Mouse (Mus musculus) CH12.LX (cell line): Measurements from ENCODE around the gene Farp1. TPM values are rescaled to one million over a fixed set of nuclear protein-coding genes. Genes with fewer than 3 reads are reported as not detected.

Source experiments
- DNase-seq: peaks from one replicate; pipeline ENCODE4 v3.0.0-alpha.2; 2013; ENCODE audit errors: extremely low read depth
- H3K27ac ChIP-seq: 2 replicates; pipeline ENCODE4 v1.5.1; 2012; ENCODE audit warnings: low read depth, mild to moderate bottlenecking, control low read depth, moderate library complexity; ENCODE audit not compliant: insufficient read depth
- H3K27me3 ChIP-seq: replicated peaks from 2 replicates; pipeline ENCODE3; 2012; ENCODE audit warnings: inconsistent platforms
- H3K36me3 ChIP-seq, 2 experiments: replicated peaks in 1 of 2; 2 replicates each; pipeline versions ENCODE3 to v1.6.1; 2012; ENCODE audit warnings: inconsistent platforms in 1 of 2, low read length in 1 of 2, mild to moderate bottlenecking in 1 of 2, mixed read lengths in 1 of 2, moderate library complexity in 1 of 2; ENCODE audit not compliant: control insufficient read depth in 1 of 2, insufficient read depth in 1 of 2
- H3K4me1 ChIP-seq, 2 experiments: 2 replicates each; pipeline ENCODE4 v1.6.1; 2012; ENCODE audit warnings: inconsistent platforms in 1 of 2, moderate library complexity in 1 of 2; ENCODE audit not compliant: insufficient read depth in 2 of 2, control insufficient read depth in 1 of 2
- H3K4me2 ChIP-seq: 2 replicates; pipeline ENCODE4 v1.6.1; 2012; ENCODE audit warnings: low read depth, mild to moderate bottlenecking, control low read depth; ENCODE audit not compliant: poor library complexity, insufficient read depth, severe bottlenecking
- H3K4me3 ChIP-seq, 3 experiments: fragments of 150-350 bp in 1 of 3; sonication (generic) in 1 of 3; replicated peaks in 1 of 3; 2 replicates each; pipeline versions ENCODE3 to v1.5.1; 2011 to 2012; ENCODE audit warnings: low read depth in 2 of 3, low read length in 2 of 3, mild to moderate bottlenecking in 2 of 3, moderate library complexity in 2 of 3, control low read depth in 1 of 3, improper control_type of control experiment in 1 of 3, inconsistent platforms in 1 of 3, mixed read lengths in 1 of 3; ENCODE audit not compliant: poor library complexity in 1 of 3
- H3K79me2 ChIP-seq: replicated peaks from 2 replicates; pipeline ENCODE4 v1.6.1; 2012; ENCODE audit warnings: mild to moderate bottlenecking, moderate library complexity; ENCODE audit not compliant: control insufficient read depth, poor library complexity, insufficient read depth, severe bottlenecking; ENCODE audit errors: extremely low read depth
- H3K9ac ChIP-seq: 2 replicates; pipeline ENCODE4 v1.6.1; 2012; ENCODE audit warnings: low read depth, mild to moderate bottlenecking, control low read depth, moderate library complexity; ENCODE audit not compliant: insufficient read depth
- H3K9me3 ChIP-seq: replicated peaks from 2 replicates; pipeline ENCODE3; 2012; ENCODE audit warnings: low read length, inconsistent platforms, mixed read lengths
- BHLHE40 ChIP-seq: IDR thresholded peaks from 2 replicates; pipeline ENCODE4 v1.6.1; 2011; ENCODE audit warnings: mild to moderate bottlenecking, low read depth, low read length, improper control_type of control experiment
- CHD1 ChIP-seq: IDR thresholded peaks from 2 replicates; pipeline ENCODE4 v1.6.1; 2012; ENCODE audit warnings: low read depth, low read length, improper control_type of control experiment, inconsistent platforms
- CTCF ChIP-seq, 2 experiments: IDR thresholded peaks in 1 of 2; conservative IDR thresholded peaks in 1 of 2; 2 replicates each; pipeline ENCODE4 v1.5.1; 2011 to 2012; ENCODE audit warnings: low read depth in 2 of 2, low read length in 2 of 2, improper control_type of control experiment in 1 of 2, inconsistent platforms in 1 of 2, mild to moderate bottlenecking in 1 of 2, moderate library complexity in 1 of 2
- ELF1 ChIP-seq: IDR thresholded peaks from 2 replicates; pipeline ENCODE4 v1.6.1; 2014; ENCODE audit warnings: low read depth, mild to moderate bottlenecking, inconsistent platforms, low read length, improper control_type of control experiment
- EP300 ChIP-seq: IDR thresholded peaks from 2 replicates; pipeline ENCODE4 v1.6.1; 2011; ENCODE audit warnings: low read length, improper control_type of control experiment
- IRF4 ChIP-seq: IDR thresholded peaks from 2 replicates; pipeline ENCODE4 v1.6.1; 2014; ENCODE audit warnings: low read depth, mild to moderate bottlenecking, inconsistent platforms, low read length, improper control_type of control experiment
- JUND ChIP-seq: conservative IDR thresholded peaks from 2 replicates; pipeline ENCODE4 v1.6.1; 2011; ENCODE audit warnings: low read depth, low read length, improper control_type of control experiment
- MEF2A ChIP-seq: IDR thresholded peaks from 2 replicates; pipeline ENCODE4 v1.6.1; 2014; ENCODE audit warnings: low read depth, mild to moderate bottlenecking, inconsistent platforms, low read length, improper control_type of control experiment, borderline replicate concordance
- PAX5 ChIP-seq: IDR thresholded peaks from 2 replicates; pipeline ENCODE4 v1.6.1; 2012; ENCODE audit warnings: low read length, inconsistent platforms, mixed read lengths
- RAD21 ChIP-seq: IDR thresholded peaks from 2 replicates; pipeline ENCODE4 v1.6.1; 2011; ENCODE audit warnings: low read depth, mild to moderate bottlenecking, low read length, improper control_type of control experiment, moderate library complexity
- RCOR1 ChIP-seq: conservative IDR thresholded peaks from 2 replicates; pipeline ENCODE4 v1.6.1; 2012; ENCODE audit warnings: low read depth, mild to moderate bottlenecking, inconsistent platforms, low read length, improper control_type of control experiment
- SMC3 ChIP-seq: IDR thresholded peaks from 2 replicates; pipeline ENCODE4 v1.6.1; 2011; ENCODE audit warnings: low read depth, low read length, improper control_type of control experiment
- USF1 ChIP-seq: IDR thresholded peaks from 2 replicates; pipeline ENCODE4 v1.6.1; 2014; ENCODE audit warnings: low read depth, mild to moderate bottlenecking, inconsistent platforms, low read length, improper control_type of control experiment
- ZKSCAN1 ChIP-seq: IDR thresholded peaks from 2 replicates; pipeline ENCODE4 v1.6.1; 2012; ENCODE audit warnings: low read depth, inconsistent platforms, low read length, improper control_type of control experiment, borderline replicate concordance
- ZMIZ1 ChIP-seq: IDR thresholded peaks from 2 replicates; pipeline ENCODE4 v1.6.1; 2012; ENCODE audit warnings: low read depth, mild to moderate bottlenecking, inconsistent platforms, low read length, improper control_type of control experiment
- ZNF384 ChIP-seq: IDR thresholded peaks from 2 replicates; pipeline ENCODE4 v1.6.1; 2012; ENCODE audit warnings: low read depth, low read length, improper control_type of control experiment, inconsistent platforms
- dilution Hi-C: fragments of 300-500 bp; cut with MboI; formaldehyde crosslinking; loops from 2 replicates; pipeline ENCODE4 v1.14.3; 2020; ENCODE audit warnings: low sequenced_read_pairs; ENCODE audit not compliant: extremely low pct_unique_long_range_greater_than_20kb, extremely low pct_ligation_motif_present
- in situ Hi-C: fragments of 300-500 bp; cut with MboI; formaldehyde crosslinking; loops from 3 replicates; pipeline ENCODE4 v1.14.3; 2019; ENCODE audit warnings: low sequenced_read_pairs, low pct_ligation_motif_present, low pct_unique_long_range_greater_than_20kb, mixed read lengths
- polyA plus RNA-seq: library from polyadenylated mRNA; unstranded; fragments of >175 nt; gene quantifications from 2 replicates; pipeline ENCODE4 v1.2.1, GENCODE M21; 2012; ENCODE audit warnings: low read depth; ENCODE audit not compliant: insufficient read length
- total RNA-seq, 2 experiments: library from RNA; depleted of rRNA; stranded (reverse); fragments of 300-350 nt in 1 of 2; fragments of >200 nt in 1 of 2; gene quantifications; 2 replicates each; pipeline ENCODE4 v1.2.3; 2012 to 2014

Gene Farp1
- total and polyA plus RNA-seq, 3 experiments: 2.4 to 10.3 (median 2.5) TPM

- peaks cover 0 to 21% of the 10 kb centered on the region in 2 experiments; a peak in 2 of 4 replicates for H3K4me1 ChIP-seq
- in situ Hi-C loops: no loop called here
- no peak for TF ChIP-seq RCOR1
- no peak overlapping the region for H3K4me3 ChIP-seq
- DNase-seq: no peak
- H3K36me3 ChIP-seq: peaks cover 6 to 70% of the 10 kb centered on the region in 2 experiments
- no peak overlapping the region for H3K4me2 ChIP-seq
- no peaks in the 10 kb centered on the region for H3K79me2 ChIP-seq
- dilution Hi-C loops: no loop called here
- H3K27ac ChIP-seq: no peak overlapping the region
- H3K9me3 ChIP-seq: no peaks in the 10 kb centered on the region
- no peak overlapping the region for H3K9ac ChIP-seq
- no peaks in the 10 kb centered on the region for H3K27me3 ChIP-seq
These were observed 221.9 kb downstream of the Farp1 start for GRCm38 (mm10) chr14:121256896-121257295.

GRCm38 (mm10) chr14:121259332-121259731, 224.3 kb downstream of the Farp1 start:
- Histone ChIP-seq H3K4me3 (no peak overlapping the region), H3K27me3 (no peaks in the 10 kb centered on the region), H3K4me1 (peaks cover 0 to 45% of the 10 kb centered on the region in 2 experiments; a peak in 2 of 4 replicates), H3K36me3 (peaks cover 6 to 62% of the 10 kb centered on the region in 2 experiments), H3K4me2 (no peak overlapping the region), H3K9me3 (no peaks in the 10 kb centered on the region), H3K27ac (no peak overlapping the region), H3K79me2 (no peaks in the 10 kb centered on the region), H3K9ac (no peak overlapping the region)
- in situ Hi-C loops: no loop called here
- dilution Hi-C loops: no loop called here
- TF ChIP-seq ZKSCAN1: no peak
- TF ChIP-seq USF1: no peak
- no peak for TF ChIP-seq IRF4
- no peak for TF ChIP-seq MEF2A
- no peak for TF ChIP-seq EP300
- no peak for TF ChIP-seq PAX5
- no peak for TF ChIP-seq ZNF384
- TF ChIP-seq CHD1: no peak
- TF ChIP-seq BHLHE40: no peak
- TF ChIP-seq ZMIZ1: no peak
- DNase-seq: no peak

GRCm38 (mm10) chr14:121259789-121260188, 224.8 kb downstream of the Farp1 start:
- dilution Hi-C loops (no loop called here), in situ Hi-C loops (no loop called here)
- H3K4me3 ChIP-seq: no peak overlapping the region
- peak; percentile 61 for DNase-seq
- no peaks in the 10 kb centered on the region for H3K27me3 ChIP-seq
- TF ChIP-seq RAD21 (peak; percentile 68), JUND (no peak), SMC3 (peak; percentile 85), EP300 (no peak), CTCF (conservative IDR thresholded peaks at IDR 0.05 in 1 of 2, IDR thresholded peaks at IDR 0.05 in 1 of 2; ENCODE audit: low read depth in 2 of 2, low read length in 2 of 2) (peak; percentile 81 to 89), ELF1 (no peak)
- H3K27ac ChIP-seq: no peak overlapping the region
- H3K9ac ChIP-seq: no peak overlapping the region
- H3K36me3 ChIP-seq: peaks cover 6 to 60% of the 10 kb centered on the region in 2 experiments
- H3K79me2 ChIP-seq: no peaks in the 10 kb centered on the region
- H3K4me1 ChIP-seq: peaks cover 0 to 49% of the 10 kb centered on the region in 2 experiments; a peak in 2 of 4 replicates
- no peaks in the 10 kb centered on the region for H3K9me3 ChIP-seq
- H3K4me2 ChIP-seq: no peak overlapping the region
